Mouse (Mus musculus): ENCODE measurements at regions not wholly inside any gene's neighbourhood (a gene's known extent, or its start where the extent isn't known, plus 50 kb on each side); places are given as distances from the start of the nearest gene placed in this dataset.

DNA sequence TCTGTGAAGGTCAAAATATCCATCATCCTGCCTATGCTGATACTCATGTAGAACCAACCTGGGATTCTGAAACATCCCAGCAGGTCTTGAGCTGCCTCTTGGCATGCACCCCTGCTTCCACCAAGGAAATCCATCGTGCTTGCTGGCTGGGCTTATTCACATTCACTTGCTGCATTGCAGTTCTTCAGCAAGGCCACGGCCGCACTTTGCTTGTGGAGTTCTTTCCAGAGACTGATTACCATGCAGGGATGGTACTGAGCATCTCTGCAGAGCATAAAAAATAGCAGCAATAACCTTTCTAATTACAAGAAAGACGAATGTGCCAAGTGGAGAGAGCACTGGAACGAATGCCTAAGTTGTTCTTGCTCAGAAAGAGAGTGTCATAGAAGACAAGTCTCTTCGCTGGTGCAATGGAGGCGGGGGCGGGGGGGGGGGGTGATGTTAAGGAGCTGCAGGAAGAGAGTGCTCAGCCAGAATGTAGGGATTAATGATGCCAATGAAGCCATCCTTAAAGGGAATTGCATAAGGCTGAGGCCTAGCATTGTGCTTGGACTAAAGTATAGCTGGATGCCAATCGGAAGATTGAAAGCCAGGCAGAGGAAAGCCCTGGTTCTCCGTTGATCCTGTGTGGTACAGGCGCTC lies 205.9 kb downstream of the AI593442 start:
- TF ChIP-seq CTCF (IDR thresholded peaks at IDR 0.05; ENCODE audit: low read depth, low read length) (no peak), TAL1 (conservative IDR thresholded peaks at IDR 0.05; ENCODE audit: low read depth, low read length) (no peak), GATA1 (IDR thresholded peaks at IDR 0.05; ENCODE audit: borderline replicate concordance, low read length) (no peak)

Measured in G1E (cell line).